Mouse (Mus musculus) embryonic facial prominence, embryonic 14.5 days (tissue): ENCODE measurements around the gene Hoxd11. TPM values are rescaled to one million over a fixed set of nuclear protein-coding genes. Genes with fewer than 3 reads are reported as not detected.

Experiments
- ATAC-seq: fragments of 200-750 bp; cut with Nextera tagmentation; 2 replicates; pipeline ENCODE4 v1.8.0; 2017; ENCODE audit warnings: low read depth, moderate number of reproducible peaks, moderate TSS enrichment
- DNase-seq: peaks from one replicate; pipeline ENCODE4 v3.0.0-alpha.2; 2015; ENCODE audit warnings: low spot score
- H3K27ac ChIP-seq: fragments of 300-500 bp; sonication (generic); replicated peaks from 2 replicates; pipeline ENCODE4 v1.5.1; 2014; ENCODE audit warnings: low read depth, mild to moderate bottlenecking, low read length, moderate library complexity
- H3K27me3 ChIP-seq: fragments of 300-500 bp; sonication (generic); replicated peaks from 2 replicates; pipeline ENCODE4 v1.6.1; 2014; ENCODE audit warnings: low read length; ENCODE audit not compliant: control insufficient read depth, insufficient read depth
- H3K36me3 ChIP-seq: fragments of 300-500 bp; sonication (generic); 2 replicates; pipeline ENCODE4 v1.6.1; 2014; ENCODE audit warnings: low read length, mixed read lengths; ENCODE audit not compliant: control insufficient read depth, insufficient read depth
- H3K4me1 ChIP-seq: fragments of 300-500 bp; sonication (generic); 2 replicates; pipeline ENCODE4 v1.6.1; 2014; ENCODE audit warnings: antibody characterized with exemption, low read length; ENCODE audit not compliant: control insufficient read depth, insufficient read depth
- H3K4me2 ChIP-seq: fragments of 300-500 bp; sonication (generic); 2 replicates; pipeline ENCODE4 v1.6.1; 2014; ENCODE audit warnings: low read depth, mild to moderate bottlenecking, low read length, moderate library complexity, mixed read lengths
- H3K4me3 ChIP-seq: fragments of 300-500 bp; sonication (generic); 2 replicates; pipeline ENCODE4 v1.5.1; 2014; ENCODE audit warnings: low read depth, mild to moderate bottlenecking, low read length
- H3K9ac ChIP-seq: fragments of 300-500 bp; sonication (generic); 2 replicates; pipeline ENCODE4 v1.6.1; 2014; ENCODE audit warnings: low read depth, mild to moderate bottlenecking, low read length, moderate library complexity, mixed read lengths
- H3K9me3 ChIP-seq: fragments of 300-500 bp; sonication (generic); 2 replicates; pipeline ENCODE4 v1.6.1; 2016; ENCODE audit warnings: low read length; ENCODE audit not compliant: control insufficient read depth
- WGBS: fragments of 180-500 bp; shearing (Covaris S2); extraction: QIAGEN DNeasy Blood & Tissue Kit; methylation state at CpG from one replicate; pipeline ENCODE4 v1.1.7; 2014; 5-methylcytosine and 5-hydroxymethylcytosine counted together
- polyA plus RNA-seq: library from polyadenylated mRNA; unstranded; fragments of >200 nt; fragmentation: Nextera tagmentation; extraction: Ambion mirVana; gene quantifications from 2 replicates; pipeline ENCODE4 v1.2.1, GENCODE M21; 2014

Hoxd11 gene
- polyA plus RNA-seq, 1 experiment from 2014 or later = not detected

- DNase-seq (no peak), ATAC-seq (no peak)
- Histone ChIP-seq H3K9me3 (no peaks in the 10 kb centered on the region), H3K9ac (no peak overlapping the region), H3K27ac (no peak overlapping the region), H3K27me3 (peaks cover 99% of the 10 kb centered on the region), H3K36me3 (no peaks in the 10 kb centered on the region), H3K4me3 (peak overlapping the region; percentile 28), H3K4me2 (peak overlapping the region; percentile 46), H3K4me1 (0 out of 2 replicates have a peak, but pooled peaks cover 4% of the 10 kb centered on the region)
- 1% methylated on average over 25 of the region's 51 CpGs for whole genome bisulfite sequencing
Measured at GRCm38 (mm10) chr2:74682796-74683195, 3.4 kb downstream of the Hoxd11 start.

GRCm38 (mm10) chr2:74683471-74683951, 4.2 kb downstream of the Hoxd11 start:
- no peaks in the 10 kb centered on the region for H3K36me3 ChIP-seq
- H3K27ac ChIP-seq = no peak overlapping the region
- no peak for DNase-seq
- no peak for ATAC-seq
- H3K4me3 ChIP-seq = no peak overlapping the region
- peaks cover 99% of the 10 kb centered on the region for H3K27me3 ChIP-seq
- no peaks in the 10 kb centered on the region for H3K9me3 ChIP-seq
- WGBS = 2% methylated on average over 18 of the region's 18 CpGs
- H3K9ac ChIP-seq = no peak overlapping the region
- H3K4me1 ChIP-seq = 0 out of 2 replicates have a peak, but pooled peaks cover 4% of the 10 kb centered on the region
- no peak overlapping the region for H3K4me2 ChIP-seq

GRCm38 (mm10) chr2:74684106-74684505, 4.7 kb downstream of the Hoxd11 start:
- H3K36me3 ChIP-seq = no peaks in the 10 kb centered on the region
- ATAC-seq (no peak), DNase-seq (no peak)
- H3K4me3 ChIP-seq = no peak overlapping the region
- H3K9ac ChIP-seq = no peak overlapping the region
- no peak overlapping the region for H3K27ac ChIP-seq
- H3K27me3 ChIP-seq = peaks cover 99% of the 10 kb centered on the region
- WGBS = 1% methylated on average over 12 of the region's 12 CpGs
- 0 out of 2 replicates have a peak, but pooled peaks cover 4% of the 10 kb centered on the region for H3K4me1 ChIP-seq
- H3K9me3 ChIP-seq = no peaks in the 10 kb centered on the region
- no peak overlapping the region for H3K4me2 ChIP-seq

- Histone ChIP-seq H3K4me1 (0 out of 2 replicates have a peak, but pooled peaks cover 4% of the 10 kb centered on the region), H3K9ac (no peak overlapping the region), H3K4me3 (no peak overlapping the region), H3K36me3 (no peaks in the 10 kb centered on the region), H3K27me3 (peaks cover 99% of the 10 kb centered on the region), H3K9me3 (no peaks in the 10 kb centered on the region), H3K27ac (no peak overlapping the region), H3K4me2 (no peak overlapping the region)
- DNase-seq (no peak), ATAC-seq (no peak)
- 8% methylated on average over 4 of the region's 4 CpGs for WGBS
Measured at GRCm38 (mm10) chr2:74685059-74685603, 5.8 kb downstream of the Hoxd11 start.

GRCm38 (mm10) chr2:74686301-74686987, 7.1 kb downstream of the Hoxd11 start:
- Histone ChIP-seq H3K9ac (no peak overlapping the region), H3K4me2 (no peak overlapping the region)

GRCm38 (mm10) chr2:74686988-74687697, 7.8 kb downstream of the Hoxd11 start:
- DNase-seq = no peak
- Histone ChIP-seq H3K4me2 (no peak overlapping the region), H3K4me3 (no peak overlapping the region), H3K36me3 (no peaks in the 10 kb centered on the region), H3K9ac (no peak overlapping the region), H3K27ac (no peak overlapping the region), H3K27me3 (peaks cover 97% of the 10 kb centered on the region), H3K4me1 (0 out of 2 replicates have a peak, but pooled peaks cover 4% of the 10 kb centered on the region), H3K9me3 (no peaks in the 10 kb centered on the region)
- ATAC-seq = no peak
- WGBS = 1% methylated on average over 27 of the region's 27 CpGs

More at GRCm38 (mm10) chr2:74686301-74686987, 7.1 kb downstream of the Hoxd11 start:
- H3K36me3 ChIP-seq = no peaks in the 10 kb centered on the region
- H3K27ac ChIP-seq = no peak overlapping the region
- H3K4me1 ChIP-seq = 0 out of 2 replicates have a peak, but pooled peaks cover 4% of the 10 kb centered on the region
- no peak overlapping the region for H3K4me3 ChIP-seq
- peaks cover 97% of the 10 kb centered on the region for H3K27me3 ChIP-seq
- no peaks in the 10 kb centered on the region for H3K9me3 ChIP-seq
- WGBS = 5% methylated on average over 17 of the region's 17 CpGs
- DNase-seq (peak; percentile 89), ATAC-seq (no peak)

GRCm38 (mm10) chr2:74687698-74688555, 8.6 kb downstream of the Hoxd11 start:
- no peaks in the 10 kb centered on the region for H3K36me3 ChIP-seq
- DNase-seq (no peak), ATAC-seq (no peak)
- no peaks in the 10 kb centered on the region for H3K9me3 ChIP-seq
- 0 out of 2 replicates have a peak, but pooled peaks cover 1% of the 10 kb centered on the region for H3K4me1 ChIP-seq
- peaks cover 97% of the 10 kb centered on the region for H3K27me3 ChIP-seq
- WGBS = 1% methylated on average over 31 of the region's 31 CpGs
- H3K4me3 ChIP-seq = no peak overlapping the region
- no peak overlapping the region for H3K4me2 ChIP-seq
- H3K9ac ChIP-seq = no peak overlapping the region
- H3K27ac ChIP-seq = no peak overlapping the region
